17 mouse cellular contexts compared by ENCODE assay signal in the genomic region with DNA sequence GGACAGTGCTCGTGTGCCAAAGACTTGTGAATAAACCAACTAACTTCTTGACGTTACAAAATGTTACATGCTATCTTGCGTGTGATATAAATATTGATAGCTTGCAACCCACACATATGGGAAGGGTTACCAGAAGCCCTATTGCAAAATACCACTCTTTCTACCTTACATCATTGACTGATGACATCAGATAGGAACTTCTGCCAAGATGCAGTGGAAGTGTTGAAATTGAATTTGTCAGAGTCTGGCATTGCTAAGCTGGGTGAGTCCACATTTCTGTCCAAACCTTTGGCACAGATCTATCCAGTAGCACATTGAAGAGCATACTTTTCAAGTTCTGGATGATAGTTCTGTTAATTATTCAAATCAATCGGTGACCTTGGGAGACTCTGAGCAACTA. TPM values are rescaled to one million over a fixed set of nuclear protein-coding genes. Genes with fewer than 3 reads are reported as not detected.
A peak's percentile ranks its signal among the peaks of the same experiment; 100 is the strongest.
DNase-seq lines count a peak whose midpoint lies in the region.
"Had no signal": no experiment of that assay in that cellular context is flagged by ENCODE, and none has a peak within 500 bp of the region (broad histone marks: within the 10 kb centered on the region; RNA-seq: fewer than 3 reads in every experiment).

No protein-coding gene starts in this region.

- peak; percentile 32 to 50 for DNase-seq in heart, adult 18-20 months
- no peak for DNase-seq in heart, embryonic 10.5 days (ENCODE audit: low spot score)
- DNase-seq in 3T3-L1 (ENCODE audit: low read depth, low spot score) = peak; percentile 97
- peak; percentile 28 for DNase-seq in adrenal gland, postnatal 14 days
- DNase-seq in lung, postnatal 25 days (ENCODE audit: low spot score) = peak; percentile 48
- DNase-seq in thymus, postnatal 0 days (ENCODE audit: low spot score) = no peak
- no peak for DNase-seq in spleen, postnatal 10 days (ENCODE audit: low spot score in 2 of 2)
- no peak for DNase-seq in left cerebral cortex, postnatal 25 days (ENCODE audit: low spot score in 2 of 2)
- DNase-seq: cerebellum, adult 9-11 months; spleen, adult 18-20 months; thymus, adult 18-20 months had no signal

- H3K36me3 ChIP-seq in heart, embryonic 10.5 days = no peaks in the 10 kb centered on the region
- H3K36me3 ChIP-seq: forebrain, embryonic 12.5 days; hindbrain, embryonic 12.5 days; limb, embryonic 15.5 days had no signal

- intact Hi-C loops in left cerebral cortex, postnatal 25 days (cut with DNase I) = no loop called here

- H3K27ac ChIP-seq in heart, embryonic 10.5 days = no peak overlapping the region
- H3K27ac ChIP-seq: forebrain, embryonic 12.5 days; hindbrain, embryonic 12.5 days; kidney, postnatal 0 days; limb, embryonic 15.5 days had no signal

- H3K4me1 ChIP-seq in heart, embryonic 10.5 days = no peaks in the 10 kb centered on the region
- H3K4me1 ChIP-seq: forebrain, embryonic 12.5 days; hindbrain, embryonic 12.5 days had no signal

- H3K4me3 ChIP-seq in heart, embryonic 10.5 days = no peak overlapping the region
- H3K4me3 ChIP-seq: forebrain, embryonic 12.5 days; hindbrain, embryonic 12.5 days; limb, embryonic 15.5 days had no signal

- WGBS in heart, embryonic 10.5 days = 86% methylated on average over 4 of the region's 4 CpGs

- H3K9me3 ChIP-seq in heart, embryonic 10.5 days = no peaks in the 10 kb centered on the region
- H3K9me3 ChIP-seq: forebrain, embryonic 12.5 days; hindbrain, embryonic 12.5 days; limb, embryonic 15.5 days had no signal

- no peaks in the 10 kb centered on the region for H3K27me3 ChIP-seq in heart, embryonic 10.5 days (ENCODE audit: insufficient read depth, poor library complexity, severe bottlenecking)
- H3K27me3 ChIP-seq: forebrain, embryonic 12.5 days; hindbrain, embryonic 12.5 days; limb, embryonic 15.5 days had no signal

RNA-seq across cellular contexts. Expression of gene Epgn, which starts 9.4 kb away (rescaled TPM):
- under 1 TPM; 0.26 to 0.62 TPM for total RNA-seq in heart, adult 18-20 months (2021)
- polyA plus RNA-seq in heart, embryonic 10.5 days (2016; fragmentation: Nextera tagmentation; extraction: Ambion mirVana) = 0.07 and 0.14 TPM in 2 replicates
- total RNA-seq in adrenal gland, postnatal 14 days (2021) = not detected in 2 replicates
- polyA plus RNA-seq in thymus, postnatal 0 days (2015; fragmentation: Nextera tagmentation; extraction: Ambion mirVana) = 0.25 and 0.36 TPM in 2 replicates
- under 1 TPM in 1 of 2 experiments, not detected in 1; 0.46 TPM for total RNA-seq in left cerebral cortex, postnatal 25 days (2021)

RNA-seq across cellular contexts. Expression of gene Ereg, which starts 37.8 kb away (rescaled TPM):
- not detected for total RNA-seq in heart, adult 18-20 months (2021)
- polyA plus RNA-seq in heart, embryonic 10.5 days (2016; fragmentation: Nextera tagmentation; extraction: Ambion mirVana) = 0.06 and 0.10 TPM in 2 replicates
- total RNA-seq in adrenal gland, postnatal 14 days (2021) = 0.07 TPM in 1 of 2 replicates, not detected in the other
- 0.05 and 0.06 TPM in 2 replicates for polyA plus RNA-seq in thymus, postnatal 0 days (2015; fragmentation: Nextera tagmentation; extraction: Ambion mirVana)
- total RNA-seq in left cerebral cortex, postnatal 25 days (2021) = not detected
- total RNA-seq: layer of hippocampus, postnatal 25 days had no signal
- polyA plus RNA-seq: forebrain, embryonic 12.5 days; hindbrain, embryonic 12.5 days; kidney, postnatal 0 days; neural tube, embryonic 11.5 days had no signal

Comparison
In these comparisons a context has a peak if more than half of its experiments do, and no peak if none do; other contexts are left out.
1. DNase-seq: peak in heart, adult 18-20 months (2 of 2), 3T3-L1 (single experiment), adrenal gland, postnatal 14 days (single experiment) and lung, postnatal 25 days (single experiment); none in heart, embryonic 10.5 days (single experiment), thymus, postnatal 0 days (single experiment), spleen, postnatal 10 days (0 of 2) and left cerebral cortex, postnatal 25 days (0 of 2).